Mouse (Mus musculus) cerebellum, postnatal 4 days (tissue): Measurements from ENCODE around the gene Camkmt.

Experiments used
- DNase-seq, 2 experiments: peaks; one replicate each; pipeline ENCODE4 v3.0.0; 2022; ENCODE audit warnings: low spot score in 2 of 2, mixed read lengths in 1 of 2

The Camkmt gene

GRCm38 (mm10) chr17:85292276-85292675 lies 201.9 kb downstream of the Camkmt start:
- DNase-seq = no peak

- DNase-seq = no peak
These were observed 213.3 kb downstream of the Camkmt start for GRCm38 (mm10) chr17:85303686-85304085.

GRCm38 (mm10) chr17:85308566-85308965 lies 218.2 kb downstream of the Camkmt start:
- DNase-seq = no peak

GRCm38 (mm10) chr17:85309046-85309445 lies 218.7 kb downstream of the Camkmt start:
- DNase-seq = no peak

GRCm38 (mm10) chr17:85311348-85311747 lies 221.0 kb downstream of the Camkmt start:
- no peak for DNase-seq

GRCm38 (mm10) chr17:85318401-85318800 lies 228.0 kb downstream of the Camkmt start:
- DNase-seq = no peak

GRCm38 (mm10) chr17:85319779-85320300 lies 229.5 kb downstream of the Camkmt start:
- no peak for DNase-seq

- DNase-seq = no peak
These were observed 238.5 kb downstream of the Camkmt start for GRCm38 (mm10) chr17:85328901-85329300.

- DNase-seq = no peak
These were observed 245.1 kb downstream of the Camkmt start for GRCm38 (mm10) chr17:85335464-85335863.

- DNase-seq = no peak
These were observed 247.3 kb downstream of the Camkmt start for GRCm38 (mm10) chr17:85337666-85338065.

GRCm38 (mm10) chr17:85341134-85341700 lies 250.9 kb downstream of the Camkmt start:
- DNase-seq = no peak

GRCm38 (mm10) chr17:85342471-85342870 lies 252.1 kb downstream of the Camkmt start:
- DNase-seq = no peak

- DNase-seq = no peak
These were observed 253.1 kb downstream of the Camkmt start for GRCm38 (mm10) chr17:85343435-85343834.

GRCm38 (mm10) chr17:85346701-85347100 lies 256.3 kb downstream of the Camkmt start:
- DNase-seq = no peak

GRCm38 (mm10) chr17:85349331-85349935 lies 259.1 kb downstream of the Camkmt start:
- no peak for DNase-seq

GRCm38 (mm10) chr17:85351301-85351700 lies 260.9 kb downstream of the Camkmt start:
- DNase-seq = no peak

GRCm38 (mm10) chr17:85352731-85353130 lies 262.4 kb downstream of the Camkmt start:
- no peak for DNase-seq

GRCm38 (mm10) chr17:85353191-85353590 lies 262.8 kb downstream of the Camkmt start:
- no peak for DNase-seq

- DNase-seq = no peak
These were observed 263.3 kb downstream of the Camkmt start for GRCm38 (mm10) chr17:85353636-85354035.

- no peak for DNase-seq
These were observed 265.0 kb downstream of the Camkmt start for GRCm38 (mm10) chr17:85355356-85355755.

- no peak for DNase-seq
These were observed 270.7 kb downstream of the Camkmt start for GRCm38 (mm10) chr17:85361006-85361405.

- no peak for DNase-seq
These were observed 277.0 kb downstream of the Camkmt start for GRCm38 (mm10) chr17:85367319-85367718.

GRCm38 (mm10) chr17:85368776-85369175 lies 278.4 kb downstream of the Camkmt start:
- DNase-seq = no peak

GRCm38 (mm10) chr17:85372076-85372475 lies 281.7 kb downstream of the Camkmt start:
- no peak for DNase-seq
